Mouse (Mus musculus) urinary bladder, postnatal 14 days (tissue): Measurements from ENCODE around the gene Vmn1r12.
"Not testable (repeated sequence)": the region's sequence is repeated elsewhere in the genome, so short reads cannot be mapped to it uniquely, and the experiment has no call there.

Experiments used
- DNase-seq: peaks from one replicate; pipeline ENCODE4 v3.0.0; 2021; ENCODE audit warnings: low spot score

Gene Vmn1r12

DNA sequence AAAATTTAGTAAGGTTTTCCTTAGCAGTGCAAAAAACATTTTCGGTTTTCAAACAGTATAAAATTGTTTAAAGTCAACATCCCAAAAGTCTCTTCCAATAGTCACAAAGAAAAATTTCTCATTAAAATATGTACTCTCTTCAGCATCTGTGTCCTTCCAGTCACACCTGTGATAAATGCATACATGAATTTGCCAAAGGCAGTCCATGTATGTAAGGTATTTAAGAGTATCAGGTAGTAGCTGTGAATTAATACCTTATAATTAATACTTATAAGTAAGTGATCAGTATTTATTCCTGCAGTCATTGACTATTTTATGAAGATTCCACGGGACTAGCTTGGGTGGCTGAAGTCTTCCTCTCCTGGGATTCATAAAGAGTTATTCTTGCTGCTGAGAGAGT, at the start of gene Vmn1r12:
TSS of gene Vmn1r12 (plus strand) at position 301 of the 400 bp plus-strand sequence.
- DNase-seq: no peak

DNA sequence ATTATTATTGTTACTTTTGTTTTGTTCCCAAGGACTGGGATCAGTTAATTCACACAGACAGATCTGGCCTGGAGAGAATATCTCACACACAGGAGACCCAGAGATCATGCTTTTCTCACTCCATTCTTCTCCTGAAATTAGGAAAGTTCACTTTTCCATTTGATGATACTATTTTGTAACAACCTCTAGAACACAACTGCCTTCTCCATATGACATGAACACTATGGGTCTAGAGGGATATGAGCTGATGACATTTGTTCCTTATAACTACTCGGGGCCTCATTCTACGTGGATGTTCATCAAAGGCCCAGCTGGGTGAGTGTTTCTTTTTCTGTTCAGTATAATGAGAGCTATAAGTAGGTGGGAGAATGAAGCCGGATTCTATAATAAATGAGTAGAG, 47.6 kb upstream of the Vmn1r12 start, which contains the start of gene Vmn1r10:
TSS of gene Vmn1r10 (plus strand) at position 301 of the 400 bp plus-strand sequence.
- no peak for DNase-seq

DNA sequence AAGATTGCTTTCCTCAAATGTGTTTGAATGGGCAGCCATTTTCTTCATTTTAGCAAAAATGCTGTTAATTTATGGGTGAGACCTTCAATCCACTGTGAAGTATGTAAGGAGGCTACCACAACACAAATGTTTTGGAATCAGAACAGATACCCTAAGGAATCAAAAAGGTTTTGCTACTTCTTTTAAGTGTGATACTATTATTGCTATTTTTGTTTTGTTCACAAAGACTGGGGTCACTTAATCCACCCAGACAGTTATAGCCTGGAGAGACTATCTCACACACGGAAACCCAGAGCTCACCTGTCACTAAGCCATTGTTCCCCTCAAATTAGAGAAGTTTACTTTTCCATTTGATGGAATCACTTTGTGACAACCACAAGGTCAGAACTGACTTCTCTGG, 23.6 kb upstream of the Vmn1r12 start, which contains the start of gene Vmn1r11:
TSS of gene Vmn1r11 (plus strand) at position 301 of the 400 bp plus-strand sequence.
- DNase-seq: no peak

DNA sequence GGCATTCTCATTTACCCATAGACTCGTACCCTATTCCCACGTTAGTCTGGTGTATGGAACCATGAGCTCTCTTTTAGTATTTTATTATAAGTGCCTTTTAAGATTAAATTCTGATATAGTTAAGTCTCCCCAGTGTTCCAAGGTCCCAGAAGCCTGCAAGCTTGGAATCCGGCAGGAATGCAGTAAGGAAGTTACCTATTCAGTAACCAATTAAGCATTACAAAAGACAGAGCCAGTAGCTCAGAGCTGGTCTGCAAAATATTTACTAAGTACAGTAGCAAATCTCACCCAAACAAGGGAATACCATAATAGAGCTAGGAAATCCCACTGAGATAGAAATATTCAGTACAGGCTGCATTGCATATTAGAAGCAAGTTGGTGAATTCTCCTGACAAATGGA, 33.3 kb downstream of the Vmn1r12 start:
- not testable (repeated sequence) for DNase-seq

DNA sequence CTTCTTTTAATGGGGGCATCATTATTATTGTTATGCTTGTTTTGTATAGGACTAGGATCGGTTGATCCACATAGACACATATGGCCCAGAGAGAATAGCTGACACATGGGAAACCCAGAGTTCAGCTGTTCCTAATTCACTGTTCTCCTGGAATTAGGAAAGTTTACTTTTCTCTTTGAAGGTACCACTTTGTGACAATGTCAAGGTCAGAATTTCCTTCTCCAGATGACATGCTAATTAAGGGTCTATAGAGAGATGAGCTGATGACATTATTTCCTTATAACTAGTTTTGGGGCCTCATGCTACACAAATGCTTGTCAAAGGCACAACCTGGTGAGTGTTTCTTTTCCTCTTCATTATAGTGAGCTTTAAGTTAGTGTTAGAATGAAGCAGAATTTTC, 46.3 kb downstream of the Vmn1r12 start, which contains the start of gene Vmn1r13:
TSS of gene Vmn1r13 (plus strand) at position 301 of the 400 bp plus-strand sequence.
- not testable (repeated sequence) for DNase-seq
